Mouse (Mus musculus) right cerebral cortex, postnatal 25 days (tissue): ENCODE results near the gene Lrguk.

ENCODE experiments used
- DNase-seq: peaks from one replicate; pipeline ENCODE4 v3.0.0; 2022

Lrguk gene

DNA sequence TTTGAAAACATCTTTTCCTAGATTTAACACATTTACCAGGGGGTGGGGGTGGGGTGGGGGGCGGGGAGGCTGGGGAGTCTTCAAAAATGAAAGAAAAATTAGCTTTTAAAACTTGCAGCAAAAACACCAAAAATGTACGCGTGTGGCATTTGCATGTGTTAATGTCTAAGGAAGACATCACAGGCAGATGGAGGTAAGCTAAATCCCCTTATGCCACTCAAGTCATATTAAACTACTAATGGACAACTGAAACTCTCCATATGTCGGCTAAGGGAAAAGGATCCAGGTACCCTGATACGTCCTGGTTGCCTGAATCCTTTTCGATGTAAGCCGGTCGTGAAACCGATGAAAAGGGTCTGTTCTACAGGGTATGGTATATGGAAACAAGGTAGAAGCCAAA, 119.8 kb downstream of the Lrguk start:
- DNase-seq, result no peak

DNA sequence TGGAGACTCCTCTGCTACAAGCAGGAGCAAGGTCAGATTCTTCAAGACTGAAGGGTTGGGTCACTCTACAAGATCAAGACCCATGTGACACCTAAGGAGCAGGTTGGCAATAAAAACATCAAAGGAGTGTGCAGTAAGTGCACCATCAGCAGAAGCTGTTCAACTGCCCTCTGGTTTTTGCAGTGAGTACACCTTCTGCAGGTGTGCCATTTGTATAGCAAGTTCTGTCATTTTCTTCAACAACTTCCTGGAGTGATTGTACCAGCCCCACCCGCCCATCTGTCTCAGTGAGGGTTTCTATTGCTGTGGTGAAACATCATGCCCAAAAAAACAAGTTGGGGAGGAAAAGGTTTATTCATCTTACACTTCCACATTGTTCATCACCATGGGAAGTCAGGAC, 120.6 kb downstream of the Lrguk start:
- no peak for DNase-seq

DNA sequence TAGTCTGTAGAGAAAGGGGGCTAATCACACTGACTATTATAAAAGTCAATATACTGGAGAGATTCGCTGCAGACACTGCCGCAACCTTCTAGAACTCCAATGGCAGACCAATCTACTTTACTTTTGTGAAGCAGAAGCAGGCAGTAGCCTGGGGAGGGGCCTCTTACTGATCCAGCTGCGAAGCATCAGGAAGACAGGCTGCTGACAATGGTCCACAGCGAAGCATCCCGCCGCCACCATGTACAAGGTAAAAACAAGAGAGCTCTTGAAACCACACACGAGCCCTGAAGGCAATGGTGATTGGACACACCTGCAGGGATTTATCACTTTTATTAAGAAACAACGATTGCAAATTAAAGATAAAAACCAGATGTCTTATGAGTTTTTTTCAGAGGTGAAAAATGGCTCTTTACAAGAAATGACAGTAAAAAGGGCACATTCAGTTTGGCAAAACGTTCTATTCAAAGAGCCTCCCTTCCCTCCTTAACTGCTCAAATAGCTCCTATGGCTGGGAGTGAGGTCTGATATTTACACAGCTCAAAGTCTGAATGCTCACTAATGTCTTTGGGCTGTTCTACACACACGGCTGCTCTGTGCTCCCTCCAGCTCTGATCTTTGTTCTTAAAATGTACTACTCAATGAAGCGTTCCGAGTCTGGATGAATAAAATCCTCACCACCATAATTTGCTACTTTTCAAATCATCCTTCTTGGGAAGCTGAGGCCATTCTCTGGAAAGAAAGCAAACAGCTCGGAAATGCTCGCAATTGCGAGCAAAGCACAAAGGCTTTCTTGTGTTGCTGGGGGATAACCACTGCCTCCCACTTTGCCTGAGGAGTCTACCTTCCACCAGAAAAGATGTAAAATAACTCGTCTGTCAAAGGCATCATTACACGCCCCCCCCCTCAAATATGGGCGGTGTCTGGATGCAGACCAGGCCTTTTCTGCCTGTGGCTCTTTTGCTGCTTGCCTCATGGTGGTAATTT, 124.1 kb downstream of the Lrguk start:
- DNase-seq, result no peak

GRCm38 (mm10) chr6:34154202-34154601, 125.0 kb downstream of the Lrguk start:
- DNase-seq, result peak; percentile 47

DNA sequence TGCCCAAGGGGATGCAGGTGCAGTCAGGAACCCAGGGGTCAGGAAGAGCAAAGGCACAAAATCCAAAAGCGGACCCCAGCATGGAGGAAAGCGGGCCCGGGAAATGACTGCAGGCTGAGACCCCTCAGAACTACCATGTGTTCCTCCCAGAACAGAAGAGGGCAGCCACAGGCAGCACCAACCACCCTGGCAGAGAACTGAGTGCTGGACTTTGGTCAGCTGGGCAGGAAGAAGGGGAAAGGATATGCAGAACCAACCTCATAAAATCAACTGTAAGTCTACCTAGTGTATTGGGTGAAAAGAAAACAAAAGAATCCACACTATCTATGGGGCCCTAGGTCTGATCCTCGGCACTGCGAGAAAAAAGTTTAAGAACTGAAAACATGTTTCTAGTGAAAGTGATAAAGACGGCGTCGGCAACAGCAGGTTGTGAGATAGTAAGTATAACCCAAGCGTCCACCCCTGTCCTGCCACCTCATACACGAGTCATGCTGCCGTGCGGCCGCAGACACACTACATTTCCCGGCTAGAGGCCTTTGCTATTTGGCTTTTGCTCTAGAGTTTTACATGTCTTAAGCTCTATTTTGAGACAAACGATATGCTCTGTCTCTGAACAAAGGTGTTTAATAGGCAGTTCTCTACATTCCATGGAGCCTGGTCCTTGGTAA, 126.0 kb downstream of the Lrguk start:
- no peak for DNase-seq

DNA sequence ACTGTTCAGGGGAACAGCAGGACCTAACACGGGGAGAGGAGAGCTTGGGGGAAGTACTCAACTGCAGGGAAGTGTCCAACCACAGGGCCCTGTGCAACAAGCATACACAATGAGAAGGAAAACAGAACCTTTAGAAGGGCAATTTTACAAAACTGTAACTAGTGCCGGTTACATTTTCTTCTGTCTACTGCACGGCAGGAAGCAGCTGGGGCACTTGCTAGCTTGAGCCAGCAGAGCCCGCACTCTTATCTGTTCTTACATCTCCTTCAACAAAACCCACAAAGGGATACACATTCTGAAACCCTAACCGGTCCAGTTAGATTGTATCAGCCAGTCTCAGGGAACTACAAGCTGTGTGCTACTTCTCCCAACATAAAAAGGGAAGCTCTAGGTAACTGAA, 126.8 kb downstream of the Lrguk start:
- no peak for DNase-seq

- no peak for DNase-seq
These were observed 127.8 kb downstream of the Lrguk start for GRCm38 (mm10) chr6:34156841-34157748.

DNA sequence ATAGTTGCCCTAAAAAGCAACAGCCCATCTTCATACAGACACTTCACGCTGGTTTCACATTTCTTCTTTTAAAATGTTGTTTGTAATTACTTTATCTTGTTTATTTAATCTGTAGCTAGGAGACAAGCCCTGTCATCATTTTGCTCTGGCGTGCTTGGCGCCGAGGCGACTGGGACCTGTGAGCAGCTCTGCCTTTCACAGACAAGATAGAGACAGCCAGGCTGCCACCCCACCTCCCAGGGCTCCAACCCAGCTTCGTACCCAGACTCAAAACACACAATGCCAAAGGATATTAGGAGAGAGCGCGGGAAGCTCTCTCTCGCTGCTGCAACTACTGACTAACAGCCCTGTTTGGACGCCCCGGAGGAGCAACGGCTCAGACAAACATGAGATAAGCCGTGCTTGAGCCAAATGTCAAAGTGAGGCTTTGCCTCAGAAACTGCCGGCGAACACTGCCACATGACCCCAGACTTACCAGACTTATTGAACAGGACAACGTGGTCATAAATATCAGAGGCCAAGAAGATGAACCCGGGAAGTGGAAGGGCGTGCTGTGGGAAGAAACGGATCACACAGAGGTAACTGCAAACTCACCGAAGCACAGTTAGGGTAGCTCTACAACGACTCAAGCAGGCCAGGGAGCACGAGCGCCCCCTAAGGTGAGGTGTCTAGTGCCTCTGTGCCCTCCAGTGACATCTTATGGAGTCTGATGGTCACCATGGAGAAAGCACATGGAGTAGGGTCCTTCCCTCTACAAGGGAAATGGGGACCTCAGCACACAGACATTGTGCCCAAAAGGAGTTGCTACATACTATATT, 131.0 kb downstream of the Lrguk start:
- DNase-seq, result no peak

GRCm38 (mm10) chr6:34160816-34161310, 131.6 kb downstream of the Lrguk start:
- no peak for DNase-seq

- DNase-seq, result no peak
These were observed 132.3 kb downstream of the Lrguk start for GRCm38 (mm10) chr6:34161511-34161910.

GRCm38 (mm10) chr6:34162607-34163006, 133.4 kb downstream of the Lrguk start:
- no peak for DNase-seq

DNA sequence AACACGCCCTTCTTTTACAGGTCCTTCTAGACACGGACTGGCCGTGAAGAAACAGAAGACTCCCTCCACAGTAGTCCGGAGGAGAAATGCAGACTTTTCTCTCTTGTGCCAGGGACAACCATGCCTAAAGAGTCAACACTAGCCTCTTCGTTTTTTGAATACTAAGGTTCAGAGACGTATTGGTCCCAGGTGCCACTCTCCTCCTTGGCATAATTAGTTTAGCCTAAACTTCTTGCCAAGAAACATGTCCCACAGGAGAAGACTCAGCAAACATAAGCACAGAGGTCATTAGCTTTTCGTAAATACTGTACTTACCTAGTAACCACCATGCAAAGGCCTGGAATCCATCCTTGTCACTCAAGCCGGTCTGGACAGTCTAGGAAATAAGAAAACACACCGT, 133.8 kb downstream of the Lrguk start:
- no peak for DNase-seq

- DNase-seq, result no peak
These were observed 139.6 kb downstream of the Lrguk start for GRCm38 (mm10) chr6:34168834-34169233.

DNA sequence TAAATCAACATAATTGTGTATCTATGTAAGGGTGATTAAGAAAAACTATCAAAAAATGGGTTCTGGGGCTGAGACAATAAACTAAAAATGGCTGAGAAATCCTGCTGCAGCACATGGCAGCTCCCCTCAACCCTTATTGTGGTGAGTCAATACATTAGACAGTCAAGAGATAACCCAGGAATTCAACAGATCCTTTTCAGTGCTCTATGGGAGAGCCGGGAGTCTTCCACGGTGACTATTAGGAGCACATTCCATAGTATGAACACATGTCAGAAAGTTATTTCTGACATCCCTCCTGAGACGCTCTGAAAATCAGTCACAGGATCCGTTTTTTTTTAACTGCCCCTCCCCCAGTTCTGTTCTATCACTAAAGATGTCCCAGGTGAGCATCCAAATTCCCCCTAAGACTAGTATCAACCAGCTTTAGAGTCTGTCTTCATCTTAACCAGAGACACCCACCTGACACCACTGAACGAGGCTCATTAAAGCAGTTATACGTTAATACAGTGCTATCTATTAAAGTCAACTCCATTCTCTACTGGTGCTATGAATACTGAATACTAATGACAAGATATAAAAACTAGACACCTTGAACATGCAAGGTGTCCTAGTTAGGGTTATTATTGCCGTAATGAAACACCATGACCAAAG, 141.7 kb downstream of the Lrguk start:
- no peak for DNase-seq

GRCm38 (mm10) chr6:34171748-34172457, 142.7 kb downstream of the Lrguk start:
- DNase-seq, result no peak

DNA sequence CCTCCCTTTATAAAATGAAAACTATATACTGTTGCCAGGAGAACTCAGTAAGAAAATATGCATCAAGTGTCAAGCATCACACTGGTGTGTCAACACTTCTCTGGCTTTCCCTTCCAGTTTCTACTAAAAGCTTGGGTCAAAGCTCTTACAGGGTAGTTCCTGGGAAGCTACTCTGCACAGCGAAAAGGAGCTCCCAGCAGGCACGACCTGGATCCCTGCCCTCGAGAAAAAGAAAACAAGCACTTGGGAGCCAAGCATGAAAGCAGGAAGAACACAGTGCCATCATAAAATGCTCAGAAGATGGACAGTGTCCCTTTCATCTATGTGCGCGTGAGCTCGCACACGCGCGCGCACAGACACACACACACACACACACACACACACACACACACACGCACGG, 144.0 kb downstream of the Lrguk start:
- DNase-seq, result no peak

- DNase-seq, result no peak
These were observed 145.5 kb downstream of the Lrguk start for GRCm38 (mm10) chr6:34174715-34175114.

GRCm38 (mm10) chr6:34176111-34176863, 147.0 kb downstream of the Lrguk start:
- no peak for DNase-seq

- peak; percentile 93 for DNase-seq
These were observed 147.6 kb downstream of the Lrguk start, which contains the start of gene Slc35b4 for GRCm38 (mm10) chr6:34176864-34177247. TSS of gene Slc35b4 (minus strand) at chr6:34177111.

DNA sequence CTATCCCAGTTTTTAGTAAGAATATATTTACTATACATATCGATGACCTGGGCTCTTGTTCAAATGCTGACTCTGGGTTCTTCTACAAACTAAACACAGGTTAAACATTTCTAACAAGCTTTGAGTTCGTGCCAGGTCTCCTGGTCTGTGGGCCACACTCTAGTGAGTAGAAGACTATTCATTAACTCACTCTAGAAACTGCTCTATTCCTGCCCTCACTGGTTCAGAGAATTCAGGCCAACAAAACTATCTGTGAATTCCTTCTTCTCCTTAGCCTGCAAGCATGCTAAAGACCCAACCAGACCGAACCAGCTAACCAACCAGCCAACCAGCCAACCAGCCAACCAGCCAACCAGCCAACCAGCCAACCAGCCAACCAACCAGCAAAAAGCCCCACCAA, 149.8 kb downstream of the Lrguk start:
- no peak for DNase-seq
